Mouse (Mus musculus) bone marrow macrophage, adult 2 months (primary cell): ENCODE measurements around the gene Mfsd4b1.
"Not testable (repeated sequence)": the region's sequence is repeated elsewhere in the genome, so short reads cannot be mapped to it uniquely, and the experiment has no call there.

Source experiments
- CTCF ChIP-seq: IDR thresholded peaks from 2 replicates; pipeline ENCODE4 v1.5.1; 2012; ENCODE audit warnings: low read depth, mild to moderate bottlenecking, low read length, moderate library complexity
- POLR2A ChIP-seq: IDR thresholded peaks from 2 replicates; pipeline ENCODE4 v1.6.1; 2012; ENCODE audit warnings: mild to moderate bottlenecking, low read depth, low read length, borderline replicate concordance

DNA sequence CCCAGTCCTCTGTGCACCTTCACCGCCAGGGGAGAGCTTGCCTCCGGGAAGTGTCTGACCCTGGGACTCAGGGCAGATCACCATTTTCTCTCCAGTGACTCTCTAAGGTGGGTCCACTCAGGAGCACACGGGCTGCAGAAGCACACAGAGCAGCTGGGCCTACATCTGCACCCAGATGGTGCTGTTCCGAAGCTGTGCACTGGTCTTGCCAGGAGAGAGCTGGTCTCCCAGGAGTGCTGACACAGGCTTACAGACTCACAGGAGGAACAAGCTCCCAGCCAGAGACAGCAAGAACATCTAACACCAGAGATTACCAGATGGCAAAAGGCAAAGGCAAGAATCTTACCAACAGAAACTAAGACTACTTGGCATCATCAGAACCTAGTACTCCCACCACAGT lies 16.2 kb downstream of the Mfsd4b1 start:
- TF ChIP-seq CTCF, POLR2A: not testable (repeated sequence)
